Mouse (Mus musculus): ENCODE measurements around the gene Ugt1a10.
"Not testable (repeated sequence)": the region's sequence is repeated elsewhere in the genome, so short reads cannot be mapped to it uniquely, and the experiment has no call there.

Ugt1a10 gene

GRCm38 (mm10) chr1:88140492-88140891 lies 85.3 kb downstream of the Ugt1a10 start:
- in situ Hi-C loops (cut with MboI), result not testable (repeated sequence)

- in situ Hi-C loops (cut with MboI), result not testable (repeated sequence)
Measured at GRCm38 (mm10) chr1:88143966-88144675, 88.9 kb downstream of the Ugt1a10 start.

- in situ Hi-C loops (cut with MboI), result not testable (repeated sequence)
Measured at GRCm38 (mm10) chr1:88145278-88145677, 90.1 kb downstream of the Ugt1a10 start.

GRCm38 (mm10) chr1:88150133-88150532 lies 94.9 kb downstream of the Ugt1a10 start:
- in situ Hi-C loops (cut with MboI), result not testable (repeated sequence)

GRCm38 (mm10) chr1:88158430-88158829 lies 103.2 kb downstream of the Ugt1a10 start:
- in situ Hi-C loops (cut with MboI), result no loop called here

GRCm38 (mm10) chr1:88165711-88166110 lies 110.5 kb downstream of the Ugt1a10 start, which contains the start of gene Ugt1a5:
TSS of gene Ugt1a5 (plus strand) at chr1:88166012.
- in situ Hi-C loops (cut with MboI), result no loop called here

GRCm38 (mm10) chr1:88172190-88172589 lies 117.0 kb downstream of the Ugt1a10 start:
- in situ Hi-C loops (cut with MboI), result not testable (repeated sequence)

- in situ Hi-C loops (cut with MboI), result no loop called here
Measured at GRCm38 (mm10) chr1:88179657-88180056, 124.5 kb downstream of the Ugt1a10 start.

- in situ Hi-C loops (cut with MboI), result no loop called here
Measured at GRCm38 (mm10) chr1:88186325-88186935, 131.2 kb downstream of the Ugt1a10 start.

- in situ Hi-C loops (cut with MboI), result no loop called here
Measured at GRCm38 (mm10) chr1:88192136-88192535, 136.9 kb downstream of the Ugt1a10 start.

GRCm38 (mm10) chr1:88195687-88196086 lies 140.5 kb downstream of the Ugt1a10 start:
- in situ Hi-C loops (cut with MboI), result no loop called here

- in situ Hi-C loops (cut with MboI), result no loop called here
Measured at GRCm38 (mm10) chr1:88197443-88197842, 142.3 kb downstream of the Ugt1a10 start.

GRCm38 (mm10) chr1:88199996-88200395 lies 144.8 kb downstream of the Ugt1a10 start:
- in situ Hi-C loops (cut with MboI), result no loop called here

GRCm38 (mm10) chr1:88200456-88200855 lies 145.3 kb downstream of the Ugt1a10 start, which contains the start of gene Ugt1a2:
TSS of gene Ugt1a2 (plus strand) at chr1:88200601.
- in situ Hi-C loops (cut with MboI), result no loop called here

GRCm38 (mm10) chr1:88205294-88205922 lies 150.2 kb downstream of the Ugt1a10 start, which contains the start of gene Dnajb3:
TSS of gene Dnajb3 (minus strand) at chr1:88205782.
- in situ Hi-C loops (cut with MboI), result no loop called here

GRCm38 (mm10) chr1:88206843-88207479 lies 151.8 kb downstream of the Ugt1a10 start:
- in situ Hi-C loops (cut with MboI), result no loop called here

GRCm38 (mm10) chr1:88211812-88212211 lies 156.6 kb downstream of the Ugt1a10 start, which contains the start of gene Ugt1a1:
TSS of gene Ugt1a1 (plus strand) at chr1:88211959.
- in situ Hi-C loops (cut with MboI), result no loop called here

GRCm38 (mm10) chr1:88212341-88213045 lies 157.3 kb downstream of the Ugt1a10 start:
- in situ Hi-C loops (cut with MboI), result no loop called here

GRCm38 (mm10) chr1:88213061-88213460 lies 157.9 kb downstream of the Ugt1a10 start:
- in situ Hi-C loops (cut with MboI), result no loop called here

- in situ Hi-C loops (cut with MboI), result no loop called here
Measured at GRCm38 (mm10) chr1:88213766-88214461, 158.7 kb downstream of the Ugt1a10 start.

- in situ Hi-C loops (cut with MboI), result no loop called here
Measured at GRCm38 (mm10) chr1:88214462-88214952, 159.3 kb downstream of the Ugt1a10 start.
